Mouse (Mus musculus): ENCODE data around the gene Akt1s1. TPM values are rescaled to one million over a fixed set of nuclear protein-coding genes. Genes with fewer than 3 reads are reported as not detected.

Akt1s1 gene
- 43.6 and 54.9 TPM in 2 replicates for polyA plus RNA-seq (2014; fragmentation: Nextera tagmentation; extraction: Ambion mirVana)

GRCm38 (mm10) chr7:44848561-44849415 lies at the start of gene Akt1s1, which contains the start of gene Tbc1d17:
Gene Akt1s1 (plus strand): TSS chr7:44848991.
Gene Tbc1d17 (minus strand): TSS chr7:44849079.
- Histone ChIP-seq H3K4me1 (ENCODE audit: control insufficient read depth, insufficient read depth, low read length) (peaks cover 27% of the 10 kb centered on the region), H3K9me3 (ENCODE audit: control insufficient read depth, low read depth, low read length) (no peaks in the 10 kb centered on the region), H3K4me2 (replicated peaks; ENCODE audit: low read depth, low read length) (peak within 1 kb of the TSS; percentile 94), H3K36me3 (ENCODE audit: control insufficient read depth, insufficient read depth, low read length) (peaks cover 41% of the 10 kb centered on the region), H3K27me3 (ENCODE audit: control insufficient read depth, insufficient read depth, low read length) (no peaks in the 10 kb centered on the region), H3K27ac (ENCODE audit: low read length) (peak within 1 kb of the TSS; percentile 99), H3K9ac (replicated peaks; ENCODE audit: low read depth, low read length) (peak within 1 kb of the TSS; percentile 80), H3K4me3 (ENCODE audit: low read depth, low read length) (peak within 1 kb of the TSS; percentile 73)
- ATAC-seq (ENCODE audit: insufficient number of reproducible peaks, insufficient read depth, low FRiP score, low read depth) = peak; percentile 86
- under 1% methylated on average over 54 of the region's 54 CpGs for WGBS

- Histone ChIP-seq H3K9me3 (ENCODE audit: control insufficient read depth, low read depth, low read length) (no peaks in the 10 kb centered on the region), H3K27me3 (ENCODE audit: control insufficient read depth, insufficient read depth, low read length) (no peaks in the 10 kb centered on the region), H3K9ac (replicated peaks; ENCODE audit: low read depth, low read length) (no peak overlapping the region), H3K4me1 (ENCODE audit: control insufficient read depth, insufficient read depth, low read length) (no peaks in the 10 kb centered on the region), H3K36me3 (ENCODE audit: control insufficient read depth, insufficient read depth, low read length) (no peaks in the 10 kb centered on the region; the same call in 1 of the 2 replicates), H3K4me3 (ENCODE audit: low read depth, low read length) (no peak overlapping the region), H3K4me2 (replicated peaks; ENCODE audit: low read depth, low read length) (no peak overlapping the region), H3K27ac (ENCODE audit: low read length) (no peak overlapping the region)
- WGBS = 75% methylated on average over 2 of the region's 2 CpGs
- ATAC-seq (ENCODE audit: insufficient number of reproducible peaks, insufficient read depth, low FRiP score, low read depth) = no peak
Observed at GRCm38 (mm10) chr7:44808927-44809326, 39.9 kb upstream of the Akt1s1 start.

- 88% methylated on average over 3 of the region's 3 CpGs for WGBS
- ATAC-seq (ENCODE audit: insufficient number of reproducible peaks, insufficient read depth, low FRiP score, low read depth) = no peak
Observed at GRCm38 (mm10) chr7:44809466-44809865, 39.3 kb upstream of the Akt1s1 start.

GRCm38 (mm10) chr7:44810365-44810764 lies 38.4 kb upstream of the Akt1s1 start:
- WGBS = 83% methylated on average over 4 of the region's 4 CpGs
- H3K9me3 ChIP-seq (ENCODE audit: control insufficient read depth, low read depth, low read length) = no peaks in the 10 kb centered on the region
- ATAC-seq (ENCODE audit: insufficient number of reproducible peaks, insufficient read depth, low FRiP score, low read depth) = no peak
- no peak overlapping the region for H3K4me2 ChIP-seq (replicated peaks; ENCODE audit: low read depth, low read length)
- H3K9ac ChIP-seq (replicated peaks; ENCODE audit: low read depth, low read length) = no peak overlapping the region
- H3K4me1 ChIP-seq (ENCODE audit: control insufficient read depth, insufficient read depth, low read length) = peaks cover 6% of the 10 kb centered on the region; the same call in 1 of the 2 replicates
- no peak overlapping the region for H3K27ac ChIP-seq (ENCODE audit: low read length)
- H3K4me3 ChIP-seq (ENCODE audit: low read depth, low read length) = no peak overlapping the region
- peaks cover 4% of the 10 kb centered on the region; the same call in 1 of the 2 replicates for H3K36me3 ChIP-seq (ENCODE audit: control insufficient read depth, insufficient read depth, low read length)
- no peaks in the 10 kb centered on the region for H3K27me3 ChIP-seq (ENCODE audit: control insufficient read depth, insufficient read depth, low read length)

More at GRCm38 (mm10) chr7:44809466-44809865, 39.3 kb upstream of the Akt1s1 start:
- Histone ChIP-seq H3K9me3 (ENCODE audit: control insufficient read depth, low read depth, low read length) (no peaks in the 10 kb centered on the region), H3K4me2 (replicated peaks; ENCODE audit: low read depth, low read length) (no peak overlapping the region), H3K27ac (ENCODE audit: low read length) (no peak overlapping the region), H3K36me3 (ENCODE audit: control insufficient read depth, insufficient read depth, low read length) (peaks cover 4% of the 10 kb centered on the region; the same call in 1 of the 2 replicates), H3K4me3 (ENCODE audit: low read depth, low read length) (no peak overlapping the region), H3K4me1 (ENCODE audit: control insufficient read depth, insufficient read depth, low read length) (no peaks in the 10 kb centered on the region), H3K27me3 (ENCODE audit: control insufficient read depth, insufficient read depth, low read length) (no peaks in the 10 kb centered on the region), H3K9ac (replicated peaks; ENCODE audit: low read depth, low read length) (no peak overlapping the region)

GRCm38 (mm10) chr7:44810819-44811557 lies 37.8 kb upstream of the Akt1s1 start:
- Histone ChIP-seq H3K4me2 (replicated peaks; ENCODE audit: low read depth, low read length) (no peak overlapping the region), H3K9ac (replicated peaks; ENCODE audit: low read depth, low read length) (no peak overlapping the region), H3K36me3 (ENCODE audit: control insufficient read depth, insufficient read depth, low read length) (peaks cover 4% of the 10 kb centered on the region; the same call in 1 of the 2 replicates), H3K9me3 (ENCODE audit: control insufficient read depth, low read depth, low read length) (no peaks in the 10 kb centered on the region), H3K4me3 (ENCODE audit: low read depth, low read length) (no peak overlapping the region), H3K27ac (ENCODE audit: low read length) (no peak overlapping the region), H3K27me3 (ENCODE audit: control insufficient read depth, insufficient read depth, low read length) (no peaks in the 10 kb centered on the region), H3K4me1 (ENCODE audit: control insufficient read depth, insufficient read depth, low read length) (peaks cover 6% of the 10 kb centered on the region; the same call in 1 of the 2 replicates)
- ATAC-seq (ENCODE audit: insufficient number of reproducible peaks, insufficient read depth, low FRiP score, low read depth) = no peak
- 78% methylated on average over 7 of the region's 7 CpGs for WGBS

- 88% methylated on average over 20 of the region's 20 CpGs for WGBS
- H3K4me3 ChIP-seq (ENCODE audit: low read depth, low read length) = no peak overlapping the region
- ATAC-seq (ENCODE audit: insufficient number of reproducible peaks, insufficient read depth, low FRiP score, low read depth) = no peak
Observed at GRCm38 (mm10) chr7:44812651-44813325, 36.0 kb upstream of the Akt1s1 start.

GRCm38 (mm10) chr7:44813985-44814384 lies 34.8 kb upstream of the Akt1s1 start:
- 88% methylated on average over 3 of the region's 3 CpGs for WGBS
- Histone ChIP-seq H3K4me3 (ENCODE audit: low read depth, low read length) (no peak overlapping the region), H3K27me3 (ENCODE audit: control insufficient read depth, insufficient read depth, low read length) (no peaks in the 10 kb centered on the region), H3K9me3 (ENCODE audit: control insufficient read depth, low read depth, low read length) (no peaks in the 10 kb centered on the region), H3K36me3 (ENCODE audit: control insufficient read depth, insufficient read depth, low read length) (peaks cover 4% of the 10 kb centered on the region; the same call in 1 of the 2 replicates), H3K9ac (replicated peaks; ENCODE audit: low read depth, low read length) (no peak overlapping the region), H3K27ac (ENCODE audit: low read length) (no peak overlapping the region), H3K4me2 (replicated peaks; ENCODE audit: low read depth, low read length) (no peak overlapping the region), H3K4me1 (ENCODE audit: control insufficient read depth, insufficient read depth, low read length) (peaks cover 25% of the 10 kb centered on the region)
- ATAC-seq (ENCODE audit: insufficient number of reproducible peaks, insufficient read depth, low FRiP score, low read depth) = no peak

More at GRCm38 (mm10) chr7:44812651-44813325, 36.0 kb upstream of the Akt1s1 start:
- Histone ChIP-seq H3K36me3 (ENCODE audit: control insufficient read depth, insufficient read depth, low read length) (peaks cover 4% of the 10 kb centered on the region; the same call in 1 of the 2 replicates), H3K4me1 (ENCODE audit: control insufficient read depth, insufficient read depth, low read length) (peaks cover 13% of the 10 kb centered on the region), H3K27me3 (ENCODE audit: control insufficient read depth, insufficient read depth, low read length) (no peaks in the 10 kb centered on the region), H3K4me2 (replicated peaks; ENCODE audit: low read depth, low read length) (no peak overlapping the region), H3K9ac (replicated peaks; ENCODE audit: low read depth, low read length) (no peak overlapping the region), H3K27ac (ENCODE audit: low read length) (no peak overlapping the region), H3K9me3 (ENCODE audit: control insufficient read depth, low read depth, low read length) (no peaks in the 10 kb centered on the region)

GRCm38 (mm10) chr7:44814423-44814822 lies 34.4 kb upstream of the Akt1s1 start:
- Histone ChIP-seq H3K36me3 (ENCODE audit: control insufficient read depth, insufficient read depth, low read length) (peaks cover 4% of the 10 kb centered on the region; the same call in 1 of the 2 replicates), H3K4me2 (replicated peaks; ENCODE audit: low read depth, low read length) (no peak overlapping the region), H3K4me1 (ENCODE audit: control insufficient read depth, insufficient read depth, low read length) (peaks cover 29% of the 10 kb centered on the region), H3K27me3 (ENCODE audit: control insufficient read depth, insufficient read depth, low read length) (no peaks in the 10 kb centered on the region), H3K27ac (ENCODE audit: low read length) (no peak overlapping the region), H3K9me3 (ENCODE audit: control insufficient read depth, low read depth, low read length) (no peaks in the 10 kb centered on the region), H3K9ac (replicated peaks; ENCODE audit: low read depth, low read length) (no peak overlapping the region), H3K4me3 (ENCODE audit: low read depth, low read length) (no peak overlapping the region)
- 88% methylated on average over 4 of the region's 4 CpGs for WGBS
- no peak for ATAC-seq (ENCODE audit: insufficient number of reproducible peaks, insufficient read depth, low FRiP score, low read depth)
